Mouse (Mus musculus): ENCODE measurements around the gene Fgf2. TPM values are rescaled to one million over a fixed set of nuclear protein-coding genes. Genes with fewer than 3 reads are reported as not detected.

Fgf2 gene
- total and polyA plus RNA-seq, 3 experiments: 0.25 to 0.70 TPM; not detected in 1

- Histone ChIP-seq H3K4me3 (replicated peaks in 1 of 3; ENCODE audit: low read depth in 2 of 3, low read length in 2 of 3, poor library complexity in 1 of 3) (no peak overlapping the region), H3K9me3 (replicated peaks; ENCODE audit: low read length) (no peaks in the 10 kb centered on the region), H3K79me2 (replicated peaks; ENCODE audit: control insufficient read depth, extremely low read depth, insufficient read depth, poor library complexity, severe bottlenecking) (no peaks in the 10 kb centered on the region), H3K27me3 (replicated peaks) (no peaks in the 10 kb centered on the region), H3K4me2 (ENCODE audit: insufficient read depth, low read depth, poor library complexity, severe bottlenecking) (no peak overlapping the region), H3K9ac (ENCODE audit: insufficient read depth, low read depth) (no peak overlapping the region), H3K36me3 (replicated peaks in 1 of 2; ENCODE audit: control insufficient read depth in 1 of 2, insufficient read depth in 1 of 2, low read length in 1 of 2) (no peaks in the 10 kb centered on the region), H3K27ac (ENCODE audit: insufficient read depth, low read depth) (no peak overlapping the region), H3K4me1 (ENCODE audit: control insufficient read depth in 1 of 2, insufficient read depth in 2 of 2) (peaks cover 6 to 14% of the 10 kb centered on the region in 2 experiments)
- no peak for TF ChIP-seq ZMIZ1 (IDR thresholded peaks at IDR 0.05; ENCODE audit: low read depth, low read length)
- no peak for TF ChIP-seq HCFC1 (IDR thresholded peaks at IDR 0.05; ENCODE audit: low read depth, low read length)
- TF ChIP-seq USF1 (IDR thresholded peaks at IDR 0.05; ENCODE audit: low read depth, low read length): no peak
- no peak for TF ChIP-seq KAT2A (IDR thresholded peaks at IDR 0.05; ENCODE audit: insufficient replicate concordance, low read length)
- no peak for TF ChIP-seq ZKSCAN1 (IDR thresholded peaks at IDR 0.05; ENCODE audit: borderline replicate concordance, low read depth, low read length)
- TF ChIP-seq USF2 (conservative IDR thresholded peaks at IDR 0.05; ENCODE audit: low read depth, low read length): no peak
- no peak for TF ChIP-seq TBP (conservative IDR thresholded peaks at IDR 0.05; ENCODE audit: low read depth, low read length)
- in situ Hi-C loops (cut with MboI; ENCODE audit: low pct_ligation_motif_present, low pct_unique_long_range_greater_than_20kb, low sequenced_read_pairs): no loop called here
- dilution Hi-C loops (cut with MboI; ENCODE audit: extremely low pct_ligation_motif_present, extremely low pct_unique_long_range_greater_than_20kb, low sequenced_read_pairs): no loop called here
- no peak for DNase-seq (ENCODE audit: extremely low read depth)
These were observed 49.5 kb downstream of the Fgf2 start for GRCm38 (mm10) chr3:37397646-37398045.

- H3K27me3 ChIP-seq (replicated peaks): no peaks in the 10 kb centered on the region
- no peak overlapping the region for H3K4me2 ChIP-seq (ENCODE audit: insufficient read depth, low read depth, poor library complexity, severe bottlenecking)
- in situ Hi-C loops (cut with MboI; ENCODE audit: low pct_ligation_motif_present, low pct_unique_long_range_greater_than_20kb, low sequenced_read_pairs): no loop called here
- dilution Hi-C loops (cut with MboI; ENCODE audit: extremely low pct_ligation_motif_present, extremely low pct_unique_long_range_greater_than_20kb, low sequenced_read_pairs): no loop called here
- peaks cover 6 to 14% of the 10 kb centered on the region in 2 experiments for H3K4me1 ChIP-seq (ENCODE audit: control insufficient read depth in 1 of 2, insufficient read depth in 2 of 2)
- H3K27ac ChIP-seq (ENCODE audit: insufficient read depth, low read depth): no peak overlapping the region
- H3K9me3 ChIP-seq (replicated peaks; ENCODE audit: low read length): no peaks in the 10 kb centered on the region
- no peaks in the 10 kb centered on the region for H3K36me3 ChIP-seq (replicated peaks in 1 of 2; ENCODE audit: control insufficient read depth in 1 of 2, insufficient read depth in 1 of 2, low read length in 1 of 2)
- H3K9ac ChIP-seq (ENCODE audit: insufficient read depth, low read depth): no peak overlapping the region
- TF ChIP-seq TBP (conservative IDR thresholded peaks at IDR 0.05; ENCODE audit: low read depth, low read length) (peak; percentile 81), TCF12 (IDR thresholded peaks at IDR 0.05; ENCODE audit: low read depth, low read length) (no peak)
- no peaks in the 10 kb centered on the region for H3K79me2 ChIP-seq (replicated peaks; ENCODE audit: control insufficient read depth, extremely low read depth, insufficient read depth, poor library complexity, severe bottlenecking)
- peak; percentile 24 for DNase-seq (ENCODE audit: extremely low read depth)
- H3K4me3 ChIP-seq (replicated peaks in 1 of 3; ENCODE audit: low read depth in 2 of 3, low read length in 2 of 3, poor library complexity in 1 of 3): no peak overlapping the region
These were observed 50.7 kb downstream of the Fgf2 start for GRCm38 (mm10) chr3:37398661-37399395.

GRCm38 (mm10) chr3:37401729-37402610, 53.8 kb downstream of the Fgf2 start:
- no peak overlapping the region for H3K4me3 ChIP-seq (replicated peaks in 1 of 3; ENCODE audit: low read depth in 2 of 3, low read length in 2 of 3, poor library complexity in 1 of 3)
- dilution Hi-C loops (cut with MboI; ENCODE audit: extremely low pct_ligation_motif_present, extremely low pct_unique_long_range_greater_than_20kb, low sequenced_read_pairs): no loop called here
- TF ChIP-seq ETS1 (conservative IDR thresholded peaks at IDR 0.05; ENCODE audit: low read depth, low read length) (no peak), MAX (IDR thresholded peaks at IDR 0.05; ENCODE audit: low read length) (no peak), E2F4 (IDR thresholded peaks at IDR 0.05; ENCODE audit: insufficient replicate concordance, low read depth, low read length) (no peak), MEF2A (IDR thresholded peaks at IDR 0.05; ENCODE audit: borderline replicate concordance, low read depth, low read length) (no peak), RAD21 (IDR thresholded peaks at IDR 0.05; ENCODE audit: low read depth, low read length) (no peak), POLR2A (IDR thresholded peaks at IDR 0.05; ENCODE audit: low read depth, low read length) (no peak), MAFK (IDR thresholded peaks at IDR 0.05; ENCODE audit: insufficient replicate concordance, low read length) (no peak), POLR2AphosphoS2 (IDR thresholded peaks at IDR 0.05; ENCODE audit: low read depth, low read length) (no peak), ZMIZ1 (IDR thresholded peaks at IDR 0.05; ENCODE audit: low read depth, low read length) (no peak), ZKSCAN1 (IDR thresholded peaks at IDR 0.05; ENCODE audit: borderline replicate concordance, low read depth, low read length) (no peak), RCOR1 (conservative IDR thresholded peaks at IDR 0.05; ENCODE audit: low read depth, low read length) (no peak), CHD1 (IDR thresholded peaks at IDR 0.05; ENCODE audit: low read depth, low read length) (no peak), NELFE (IDR thresholded peaks at IDR 0.05; ENCODE audit: low read depth, low read length) (no peak), PAX5 (IDR thresholded peaks at IDR 0.05; ENCODE audit: low read length) (no peak), SMC3 (IDR thresholded peaks at IDR 0.05; ENCODE audit: low read depth, low read length) (no peak), MYC (IDR thresholded peaks at IDR 0.05; ENCODE audit: low read depth, low read length) (no peak), ZNF384 (IDR thresholded peaks at IDR 0.05; ENCODE audit: low read depth, low read length) (no peak)

More at GRCm38 (mm10) chr3:37401729-37402610, 53.8 kb downstream of the Fgf2 start:
- Histone ChIP-seq H3K4me1 (ENCODE audit: control insufficient read depth in 1 of 2, insufficient read depth in 2 of 2) (peaks cover 6 to 14% of the 10 kb centered on the region in 2 experiments), H3K9me3 (replicated peaks; ENCODE audit: low read length) (no peaks in the 10 kb centered on the region), H3K9ac (ENCODE audit: insufficient read depth, low read depth) (no peak overlapping the region), H3K27me3 (replicated peaks) (no peaks in the 10 kb centered on the region), H3K36me3 (replicated peaks in 1 of 2; ENCODE audit: control insufficient read depth in 1 of 2, insufficient read depth in 1 of 2, low read length in 1 of 2) (peaks cover 3 to 18% of the 10 kb centered on the region in 2 experiments), H3K79me2 (replicated peaks; ENCODE audit: control insufficient read depth, extremely low read depth, insufficient read depth, poor library complexity, severe bottlenecking) (no peaks in the 10 kb centered on the region), H3K27ac (ENCODE audit: insufficient read depth, low read depth) (no peak overlapping the region), H3K4me2 (ENCODE audit: insufficient read depth, low read depth, poor library complexity, severe bottlenecking) (no peak overlapping the region)
- in situ Hi-C loops (cut with MboI; ENCODE audit: low pct_ligation_motif_present, low pct_unique_long_range_greater_than_20kb, low sequenced_read_pairs): loop anchor here (10.0 kb wide), 1 partner anchor 177 kb away; no protein-coding TSS in a partner anchor
- no peak for DNase-seq (ENCODE audit: extremely low read depth)
